Mouse (Mus musculus): Measurements from ENCODE around the gene Ccdc9. TPM values are rescaled to one million over a fixed set of nuclear protein-coding genes. Genes with fewer than 3 reads are reported as not detected.

The Ccdc9 gene
- polyA plus RNA-seq, 1 experiment from 2014 or later = 24.6 TPM

DNA sequence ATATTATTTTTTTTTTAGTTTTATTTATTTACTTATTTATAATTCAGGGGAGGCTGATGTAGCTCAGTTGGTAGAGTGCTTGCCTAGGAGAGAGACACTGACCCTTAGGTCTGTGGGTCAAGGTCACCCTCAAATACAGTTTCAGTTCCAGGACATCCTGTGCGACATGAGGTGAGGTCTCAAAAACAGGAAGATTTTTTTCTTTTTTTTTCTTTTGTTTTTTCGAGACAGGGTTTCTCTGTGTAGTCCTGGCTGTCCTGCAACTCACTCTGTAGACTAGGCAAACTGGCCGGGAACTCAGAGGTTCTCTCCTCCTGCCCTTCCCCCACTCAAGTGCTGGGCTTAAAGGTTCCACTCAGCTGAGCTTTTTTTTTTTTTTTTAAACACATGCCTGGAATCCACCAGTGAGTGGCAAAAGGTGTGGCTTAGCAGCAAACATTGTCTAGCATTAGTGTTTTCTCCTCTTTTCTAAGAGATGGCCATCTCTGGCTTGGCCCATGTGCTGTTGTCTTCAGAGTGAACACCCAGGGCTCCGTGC is 28.7 kb upstream of the Ccdc9 start:
- Histone ChIP-seq H3K4me3 (ENCODE audit: low read length) (no peak overlapping the region), H3K4me1 (ENCODE audit: control insufficient read depth, insufficient read depth, low read length) (peaks cover 24% of the 10 kb centered on the region), H3K36me3 (ENCODE audit: control insufficient read depth, insufficient read depth, low read length) (no peaks in the 10 kb centered on the region; the same call in none of the 2 replicates), H3K27me3 (ENCODE audit: control insufficient read depth, insufficient read depth, low read length) (no peaks in the 10 kb centered on the region), H3K27ac (ENCODE audit: low read depth, low read length) (no peak overlapping the region), H3K9ac (ENCODE audit: low read depth, low read length) (no peak overlapping the region), H3K9me3 (ENCODE audit: control insufficient read depth, low read length) (no peaks in the 10 kb centered on the region), H3K4me2 (replicated peaks; ENCODE audit: low read depth, low read length) (no peak overlapping the region)
- no peak for ATAC-seq (ENCODE audit: low FRiP score, low TSS enrichment)
- 50% methylated on average over 4 of the region's 4 CpGs for WGBS

DNA sequence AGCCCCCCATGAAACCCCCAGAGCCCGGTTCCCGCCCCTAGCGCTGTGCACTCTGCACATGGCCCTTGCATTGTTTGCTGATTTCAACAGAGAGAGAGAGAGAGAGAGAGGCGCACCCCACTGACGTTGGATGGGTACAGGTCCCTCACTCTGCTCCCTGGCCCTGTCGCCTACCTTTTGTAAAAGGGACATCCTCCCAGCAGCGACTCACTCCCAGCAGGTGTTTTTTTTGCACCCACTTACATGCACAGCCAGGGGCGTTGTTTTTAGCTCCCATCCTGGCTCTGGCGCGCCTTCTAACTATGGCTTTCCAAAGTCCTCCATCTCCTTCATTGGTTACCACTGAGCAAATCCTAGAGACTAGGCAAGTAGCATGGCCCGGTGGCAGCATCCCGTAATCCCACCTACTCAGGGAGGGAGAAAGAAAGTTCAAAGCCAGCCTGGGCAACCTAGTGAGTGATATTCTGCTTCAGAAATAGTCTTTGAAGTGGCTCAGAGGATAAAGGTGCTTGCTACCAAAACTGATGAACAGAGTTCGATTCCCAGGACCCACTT is 27.7 kb upstream of the Ccdc9 start:
- no peak; the same call in 1 of the 2 replicates for ATAC-seq (ENCODE audit: low FRiP score, low TSS enrichment)
- no peaks in the 10 kb centered on the region for H3K27me3 ChIP-seq (ENCODE audit: control insufficient read depth, insufficient read depth, low read length)

DNA sequence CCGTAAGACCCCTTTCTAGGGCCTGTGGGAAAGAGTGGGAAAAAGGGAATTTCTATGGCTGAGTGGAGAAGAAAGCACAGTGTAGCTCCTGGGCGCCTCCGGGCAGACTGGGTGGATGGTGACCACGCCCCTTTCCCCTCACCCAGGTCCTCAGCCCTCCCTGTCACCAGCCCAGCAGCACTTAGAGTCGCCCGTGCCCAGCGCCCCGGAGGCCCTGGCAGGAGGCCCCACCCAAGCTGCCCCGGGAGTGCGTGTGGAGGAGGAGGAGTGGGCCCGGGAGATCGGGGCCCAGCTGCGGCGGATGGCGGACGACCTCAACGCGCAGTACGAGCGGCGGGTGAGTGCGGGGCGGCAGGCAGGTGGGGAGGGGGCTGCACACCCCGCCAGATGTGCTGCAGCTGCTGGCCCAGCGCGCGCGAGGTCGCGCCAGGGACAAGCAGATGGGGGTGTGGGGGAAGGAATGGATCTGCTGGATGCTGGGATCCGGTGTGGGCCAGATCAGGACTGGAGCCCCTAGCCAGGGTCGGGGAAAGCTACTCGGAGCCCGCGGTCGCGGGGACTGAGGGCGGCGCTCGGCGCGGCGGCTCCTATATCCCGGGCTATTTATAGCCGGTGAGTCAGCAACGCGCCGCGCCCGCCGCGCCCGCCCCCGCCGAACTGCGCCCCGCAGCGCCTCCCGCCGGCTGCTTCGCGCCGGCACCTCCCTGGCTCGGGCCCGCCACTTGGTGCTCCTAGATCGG is 27.1 kb upstream of the Ccdc9 start:
- Histone ChIP-seq H3K9ac (ENCODE audit: low read depth, low read length) (peak overlapping the region; percentile 86), H3K27ac (ENCODE audit: low read depth, low read length) (peak overlapping the region; percentile 98), H3K9me3 (ENCODE audit: control insufficient read depth, low read length) (no peaks in the 10 kb centered on the region), H3K4me1 (ENCODE audit: control insufficient read depth, insufficient read depth, low read length) (peaks cover 26% of the 10 kb centered on the region), H3K4me2 (replicated peaks; ENCODE audit: low read depth, low read length) (peak overlapping the region; percentile 98), H3K36me3 (ENCODE audit: control insufficient read depth, insufficient read depth, low read length) (no peaks in the 10 kb centered on the region; the same call in none of the 2 replicates), H3K4me3 (ENCODE audit: low read length) (peak overlapping the region; percentile 79), H3K27me3 (ENCODE audit: control insufficient read depth, insufficient read depth, low read length) (no peaks in the 10 kb centered on the region)
- ATAC-seq (ENCODE audit: low FRiP score, low TSS enrichment) = peak; percentile 70
- 1% methylated on average over 56 of the region's 66 CpGs for WGBS

More for the DNA sequence above, 27.7 kb upstream of the Ccdc9 start:
- H3K4me1 ChIP-seq (ENCODE audit: control insufficient read depth, insufficient read depth, low read length) = peaks cover 26% of the 10 kb centered on the region
- no peaks in the 10 kb centered on the region; the same call in none of the 2 replicates for H3K36me3 ChIP-seq (ENCODE audit: control insufficient read depth, insufficient read depth, low read length)
- H3K4me3 ChIP-seq (ENCODE audit: low read length) = peak overlapping the region; percentile 79
- peak overlapping the region; percentile 86 for H3K9ac ChIP-seq (ENCODE audit: low read depth, low read length)
- no peaks in the 10 kb centered on the region for H3K9me3 ChIP-seq (ENCODE audit: control insufficient read depth, low read length)
- WGBS = 9% methylated on average over 11 of the region's 13 CpGs
- H3K4me2 ChIP-seq (replicated peaks; ENCODE audit: low read depth, low read length) = peak overlapping the region; percentile 98
- peak overlapping the region; percentile 98 for H3K27ac ChIP-seq (ENCODE audit: low read depth, low read length)

DNA sequence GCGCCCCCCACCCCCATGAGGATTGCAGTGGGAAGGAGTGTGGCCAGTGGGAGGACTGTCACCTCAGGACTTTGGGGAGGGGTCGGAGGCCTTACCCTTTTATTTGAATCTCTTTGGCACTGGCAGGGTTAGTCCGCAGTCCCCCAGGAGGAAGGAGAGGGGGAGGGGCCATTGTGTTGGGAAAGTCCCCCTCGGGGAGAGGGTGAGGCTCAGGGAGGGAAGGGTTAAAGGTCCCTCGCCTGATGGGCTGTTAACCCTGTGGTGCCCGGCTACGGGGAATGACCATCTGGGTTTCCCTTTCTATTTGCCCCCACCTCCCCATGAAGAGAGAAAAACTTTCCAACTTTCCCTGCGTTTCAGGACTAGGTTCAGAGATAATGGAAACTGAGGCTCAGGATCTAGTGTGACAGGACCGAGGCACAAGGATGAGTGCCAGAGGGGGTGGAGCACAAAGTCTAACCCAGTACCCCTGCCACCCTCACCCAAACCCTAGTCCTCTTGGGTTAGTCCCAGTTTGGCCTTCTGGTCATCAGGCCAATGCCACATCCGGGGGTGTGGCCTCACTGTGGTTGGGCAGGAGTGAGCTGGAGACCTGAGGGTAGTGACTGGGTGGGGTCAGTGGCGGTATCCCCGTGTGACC is 26.2 kb upstream of the Ccdc9 start:
- Histone ChIP-seq H3K27me3 (ENCODE audit: control insufficient read depth, insufficient read depth, low read length) (no peaks in the 10 kb centered on the region), H3K9me3 (ENCODE audit: control insufficient read depth, low read length) (no peaks in the 10 kb centered on the region), H3K9ac (ENCODE audit: low read depth, low read length) (peak overlapping the region; percentile 89), H3K4me2 (replicated peaks; ENCODE audit: low read depth, low read length) (peak overlapping the region; percentile 98), H3K4me1 (ENCODE audit: control insufficient read depth, insufficient read depth, low read length) (peaks cover 26% of the 10 kb centered on the region), H3K4me3 (ENCODE audit: low read length) (peak overlapping the region; percentile 79), H3K36me3 (ENCODE audit: control insufficient read depth, insufficient read depth, low read length) (no peaks in the 10 kb centered on the region; the same call in 1 of the 2 replicates), H3K27ac (ENCODE audit: low read depth, low read length) (peak overlapping the region; percentile 98)
- 2% methylated on average over 10 of the region's 12 CpGs for WGBS
- ATAC-seq (ENCODE audit: low FRiP score, low TSS enrichment) = peak; percentile 32

DNA sequence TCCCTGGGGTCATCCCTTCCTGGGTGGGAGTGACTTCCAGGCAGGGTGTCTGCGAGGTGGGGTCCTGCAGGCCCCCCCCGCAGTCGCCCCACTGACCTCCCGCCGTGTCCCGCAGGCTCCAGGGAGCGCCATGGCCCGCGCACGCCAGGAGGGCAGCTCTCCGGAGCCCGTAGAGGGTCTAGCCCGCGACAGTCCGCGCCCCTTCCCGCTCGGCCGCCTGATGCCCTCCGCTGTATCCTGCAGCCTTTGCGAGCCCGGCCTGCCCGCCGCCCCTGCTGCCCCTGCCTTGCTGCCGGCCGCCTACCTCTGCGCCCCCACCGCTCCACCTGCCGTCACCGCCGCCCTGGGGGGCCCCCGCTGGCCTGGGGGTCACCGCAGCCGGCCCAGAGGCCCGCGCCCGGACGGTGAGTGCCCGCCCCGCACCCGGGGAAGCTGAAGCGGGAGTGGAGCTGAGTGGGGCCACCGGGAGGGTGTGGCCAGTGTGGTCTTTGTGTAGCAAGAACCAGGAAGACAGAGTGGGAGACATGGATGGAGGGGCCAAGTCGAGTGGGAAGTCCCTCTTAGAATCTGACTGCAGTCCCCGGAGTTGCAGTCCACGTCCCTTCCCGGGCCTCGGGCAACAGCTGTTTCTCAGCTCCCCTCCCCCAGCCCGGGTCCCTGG is 25.5 kb upstream of the Ccdc9 start:
- WGBS = under 1% methylated on average over 43 of the region's 49 CpGs
- peak overlapping the region; percentile 98 for H3K4me2 ChIP-seq (replicated peaks; ENCODE audit: low read depth, low read length)
- peak overlapping the region; percentile 79 for H3K4me3 ChIP-seq (ENCODE audit: low read length)
- H3K9ac ChIP-seq (ENCODE audit: low read depth, low read length) = peak overlapping the region; percentile 89
- H3K4me1 ChIP-seq (ENCODE audit: control insufficient read depth, insufficient read depth, low read length) = peaks cover 26% of the 10 kb centered on the region
- H3K36me3 ChIP-seq (ENCODE audit: control insufficient read depth, insufficient read depth, low read length) = no peaks in the 10 kb centered on the region
- H3K27ac ChIP-seq (ENCODE audit: low read depth, low read length) = peak overlapping the region; percentile 98
- no peaks in the 10 kb centered on the region for H3K9me3 ChIP-seq (ENCODE audit: control insufficient read depth, low read length)
- no peaks in the 10 kb centered on the region for H3K27me3 ChIP-seq (ENCODE audit: control insufficient read depth, insufficient read depth, low read length)
- ATAC-seq (ENCODE audit: low FRiP score, low TSS enrichment) = peak; percentile 4; the same call in 1 of the 2 replicates

DNA sequence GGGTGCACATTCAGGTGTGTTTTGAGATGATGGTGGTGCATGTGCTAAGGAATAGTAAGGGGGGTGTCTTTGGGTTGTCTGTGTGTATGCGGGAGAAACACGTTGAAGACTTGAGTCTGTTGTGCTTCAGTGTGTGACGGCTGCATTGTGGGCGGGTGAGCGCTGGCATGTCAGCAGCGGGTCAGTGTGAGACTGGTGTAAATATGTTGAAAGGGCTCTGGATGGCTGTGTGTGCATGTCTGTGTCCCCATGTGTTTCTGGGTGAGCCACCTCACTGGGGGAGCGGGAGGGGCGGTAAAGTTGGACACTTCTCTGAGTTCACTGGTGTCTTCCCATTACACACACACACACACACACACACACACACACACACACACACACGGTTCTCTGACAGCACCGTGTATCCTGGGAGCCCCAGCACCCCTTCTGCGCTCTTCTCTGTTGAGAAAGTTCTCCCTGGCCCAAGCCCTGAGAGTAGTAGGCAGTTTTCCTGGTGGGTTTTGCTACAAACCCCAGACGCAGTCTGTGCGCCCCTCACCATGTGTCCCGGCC is 24.9 kb upstream of the Ccdc9 start:
- Histone ChIP-seq H3K9ac (ENCODE audit: low read depth, low read length) (peak overlapping the region; percentile 89), H3K4me2 (replicated peaks; ENCODE audit: low read depth, low read length) (peak overlapping the region; percentile 98), H3K36me3 (ENCODE audit: control insufficient read depth, insufficient read depth, low read length) (no peaks in the 10 kb centered on the region), H3K27ac (ENCODE audit: low read depth, low read length) (peak overlapping the region; percentile 98; the same call in 1 of the 2 replicates), H3K9me3 (ENCODE audit: control insufficient read depth, low read length) (no peaks in the 10 kb centered on the region), H3K4me3 (ENCODE audit: low read length) (peak overlapping the region; percentile 79), H3K27me3 (ENCODE audit: control insufficient read depth, insufficient read depth, low read length) (no peaks in the 10 kb centered on the region), H3K4me1 (ENCODE audit: control insufficient read depth, insufficient read depth, low read length) (peaks cover 26% of the 10 kb centered on the region)
- 1% methylated on average over 14 of the region's 14 CpGs for WGBS
- no peak for ATAC-seq (ENCODE audit: low FRiP score, low TSS enrichment)

DNA sequence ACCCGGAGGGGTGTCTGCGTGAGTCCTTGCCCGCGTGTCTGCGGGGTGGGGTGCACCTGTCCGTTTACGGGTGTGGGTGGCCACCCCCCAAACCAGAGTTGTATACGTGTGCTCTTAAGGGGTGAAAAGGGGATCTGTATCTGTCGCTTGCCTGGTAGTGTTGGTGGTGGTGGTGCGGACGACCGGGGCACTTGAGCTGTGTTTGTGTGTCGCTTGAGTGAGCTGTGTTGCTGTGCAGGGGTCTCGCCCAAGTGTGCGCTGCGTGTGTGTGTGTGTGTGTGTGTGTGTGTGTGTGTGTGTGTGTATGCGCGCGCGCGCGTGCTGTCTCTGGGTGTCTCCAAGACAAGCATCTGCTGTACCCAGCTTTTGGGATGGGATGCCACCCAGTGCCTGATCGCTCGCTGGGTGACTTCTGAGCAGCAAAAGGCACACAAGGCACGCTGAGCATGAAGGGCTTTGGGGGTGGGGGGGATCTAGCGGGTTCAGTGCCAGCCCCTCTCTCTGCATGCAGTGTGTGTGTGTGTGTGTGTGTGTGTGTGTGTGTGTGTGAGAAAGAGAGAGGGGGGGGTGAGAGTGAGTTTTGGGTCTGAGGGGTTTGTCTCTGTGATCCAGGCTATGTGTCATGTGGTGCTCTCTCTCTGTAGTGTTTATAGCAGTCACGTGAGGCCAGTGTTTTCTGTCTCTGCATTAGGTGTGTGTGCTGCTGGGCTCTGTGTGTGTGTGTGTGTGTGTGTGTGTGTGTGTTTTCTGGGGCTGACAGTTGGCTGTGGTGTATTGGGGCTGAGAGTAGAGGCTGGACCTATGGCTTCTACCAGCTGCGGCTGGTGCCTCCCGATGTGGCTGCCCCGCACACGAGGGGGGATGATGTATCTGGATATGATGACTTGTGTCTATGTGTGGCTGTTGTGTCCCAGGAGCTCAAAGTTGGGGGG is 24.2 kb upstream of the Ccdc9 start:
- Histone ChIP-seq H3K4me1 (ENCODE audit: control insufficient read depth, insufficient read depth, low read length) (peaks cover 26% of the 10 kb centered on the region), H3K27ac (ENCODE audit: low read depth, low read length) (0 out of 2 replicates have a peak overlapping the region, but pooled peaks have one; percentile 98), H3K4me3 (ENCODE audit: low read length) (peak overlapping the region; percentile 79), H3K36me3 (ENCODE audit: control insufficient read depth, insufficient read depth, low read length) (no peaks in the 10 kb centered on the region), H3K27me3 (ENCODE audit: control insufficient read depth, insufficient read depth, low read length) (no peaks in the 10 kb centered on the region), H3K4me2 (replicated peaks; ENCODE audit: low read depth, low read length) (peak overlapping the region; percentile 98), H3K9me3 (ENCODE audit: control insufficient read depth, low read length) (no peaks in the 10 kb centered on the region), H3K9ac (ENCODE audit: low read depth, low read length) (peak overlapping the region; percentile 89)
- under 1% methylated on average over 31 of the region's 31 CpGs for WGBS
- ATAC-seq (ENCODE audit: low FRiP score, low TSS enrichment) = no peak
